Mouse (Mus musculus) forebrain, embryonic 14.5 days (tissue): Measurements from ENCODE around the gene Slc1a4. TPM values are rescaled to one million over a fixed set of nuclear protein-coding genes. Genes with fewer than 3 reads are reported as not detected.

Experiments
- ATAC-seq: fragments of 200-750 bp; cut with Nextera tagmentation; 2 replicates; pipeline ENCODE4 v1.8.0; 2017; ENCODE audit warnings: mild to moderate bottlenecking, moderate library complexity
- DNase-seq: peaks from one replicate; pipeline ENCODE4 v3.0.0-alpha.2; 2015; ENCODE audit warnings: low spot score
- H3K27ac ChIP-seq: fragments of 300-500 bp; sonication (generic); 2 replicates; pipeline ENCODE4 v1.5.1; 2014; ENCODE audit warnings: low read depth, mild to moderate bottlenecking, control low read depth, low read length, moderate library complexity
- H3K27me3 ChIP-seq: fragments of 300-500 bp; sonication (generic); replicated peaks from 2 replicates; pipeline ENCODE4 v1.6.1; 2014; ENCODE audit warnings: low read length, control low read depth, mixed read lengths; ENCODE audit not compliant: control insufficient read depth, insufficient read depth
- H3K36me3 ChIP-seq: fragments of 300-500 bp; sonication (generic); 2 replicates; pipeline ENCODE4 v1.6.1; 2014; ENCODE audit warnings: low read length, control low read depth; ENCODE audit not compliant: control insufficient read depth, insufficient read depth
- H3K4me1 ChIP-seq: fragments of 300-500 bp; sonication (generic); 2 replicates; pipeline ENCODE4 v1.6.1; 2014; ENCODE audit warnings: antibody characterized with exemption, low read length, control low read depth; ENCODE audit not compliant: control insufficient read depth, insufficient read depth
- H3K4me2 ChIP-seq: fragments of 300-500 bp; sonication (generic); 2 replicates; pipeline ENCODE4 v1.6.1; 2014; ENCODE audit warnings: mild to moderate bottlenecking, control low read depth, low read length
- H3K4me3 ChIP-seq: fragments of 300-500 bp; sonication (generic); 2 replicates; pipeline ENCODE4 v1.5.1; 2014; ENCODE audit warnings: low read depth, low read length, control low read depth
- H3K9ac ChIP-seq: fragments of 300-500 bp; sonication (generic); 2 replicates; pipeline ENCODE4 v1.6.1; 2014; ENCODE audit warnings: mild to moderate bottlenecking, low read length, control low read depth, moderate library complexity
- H3K9me3 ChIP-seq: fragments of 300-500 bp; sonication (generic); replicated peaks from 2 replicates; pipeline ENCODE4 v1.6.1; 2016; ENCODE audit warnings: low read length, control low read depth, mixed read lengths; ENCODE audit not compliant: control insufficient read depth
- WGBS: fragments of 180-500 bp; shearing (Covaris S2); extraction: QIAGEN DNeasy Blood & Tissue Kit; methylation state at CpG from one replicate; pipeline ENCODE4 v1.1.7; 2014; 5-methylcytosine and 5-hydroxymethylcytosine counted together
- polyA plus RNA-seq: library from polyadenylated mRNA; unstranded; fragments of >200 nt; fragmentation: Nextera tagmentation; extraction: Ambion mirVana; gene quantifications from 2 replicates; pipeline ENCODE4 v1.2.1, GENCODE M21; 2014

The Slc1a4 gene
- polyA plus RNA-seq, 1 experiment from 2014 or later: 42.7 TPM

DNA sequence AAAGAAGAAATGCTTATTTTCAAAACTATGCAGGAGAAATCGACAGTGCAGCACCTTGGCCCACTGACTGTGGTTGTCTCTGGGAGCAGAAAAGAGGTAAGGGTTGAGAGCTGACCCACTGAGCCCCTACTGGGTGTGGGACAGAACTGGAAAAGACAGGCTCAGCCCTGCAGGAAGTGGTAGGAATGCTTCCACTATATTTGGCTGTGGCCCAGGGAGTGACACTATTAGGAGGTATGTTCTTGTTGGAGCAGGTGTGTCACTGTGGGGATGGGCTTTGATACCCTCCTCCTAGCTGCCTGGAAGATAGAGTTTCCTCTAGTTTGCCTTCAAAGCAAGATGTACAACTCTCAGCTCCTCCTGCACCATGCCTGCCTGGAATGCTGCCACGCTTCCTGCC lies 16.0 kb upstream of the Slc1a4 start:
- Histone ChIP-seq H3K27me3 (no peaks in the 10 kb centered on the region), H3K4me1 (no peaks in the 10 kb centered on the region), H3K27ac (no peak overlapping the region), H3K9ac (no peak overlapping the region), H3K9me3 (no peaks in the 10 kb centered on the region), H3K36me3 (no peaks in the 10 kb centered on the region), H3K4me2 (no peak overlapping the region), H3K4me3 (no peak overlapping the region)
- DNase-seq (no peak), ATAC-seq (no peak)
- WGBS: 87% methylated on average over 2 of the region's 2 CpGs

DNA sequence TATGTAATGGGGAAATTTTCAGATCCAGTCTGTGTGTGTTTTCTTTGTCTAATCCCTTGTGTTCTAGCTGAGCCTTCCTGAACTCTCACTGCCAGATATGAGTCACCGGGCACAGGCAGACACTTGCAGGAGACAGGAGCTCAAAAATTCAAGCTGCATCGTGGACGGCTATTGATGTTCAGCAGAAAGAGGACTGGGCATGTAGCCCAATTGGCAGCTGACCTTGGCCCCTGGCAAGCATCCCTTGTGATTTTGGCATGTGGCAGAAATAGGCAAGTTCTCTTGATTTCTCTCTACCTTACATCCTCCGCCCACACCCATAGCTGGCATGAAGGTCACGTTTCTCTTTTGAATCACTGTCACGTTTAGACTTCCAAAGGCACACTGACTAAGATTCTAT lies 15.0 kb upstream of the Slc1a4 start:
- no peak overlapping the region for H3K9ac ChIP-seq
- no peaks in the 10 kb centered on the region for H3K9me3 ChIP-seq
- H3K4me1 ChIP-seq: no peaks in the 10 kb centered on the region
- H3K4me3 ChIP-seq: no peak overlapping the region
- no peaks in the 10 kb centered on the region for H3K27me3 ChIP-seq
- H3K36me3 ChIP-seq: no peaks in the 10 kb centered on the region
- DNase-seq (peak; percentile 83), ATAC-seq (peak; percentile 87)
- no peak overlapping the region for H3K4me2 ChIP-seq
- whole genome bisulfite sequencing: 40% methylated on average over 6 of the region's 6 CpGs
- no peak overlapping the region for H3K27ac ChIP-seq

DNA sequence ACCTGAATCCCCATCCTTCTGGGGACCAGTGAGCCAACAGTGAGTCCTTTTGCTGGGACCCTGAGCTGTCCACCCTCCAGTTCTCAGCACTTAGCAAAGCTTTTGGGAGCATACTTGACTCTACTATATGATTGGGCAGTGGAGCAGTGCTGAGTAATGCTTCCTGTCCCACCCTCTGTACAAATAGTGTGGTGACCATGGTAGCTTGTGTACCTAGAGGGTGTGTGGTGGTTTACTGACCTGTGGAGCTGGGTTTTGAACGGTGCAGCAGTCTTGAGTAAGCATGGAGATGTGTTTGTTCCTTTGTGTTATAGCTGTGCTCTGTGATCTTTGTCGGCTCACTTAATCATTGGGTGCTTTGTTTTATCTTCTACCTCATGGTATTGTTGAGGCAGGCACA lies 13.9 kb upstream of the Slc1a4 start:
- no peak for ATAC-seq
- Histone ChIP-seq H3K9ac (no peak overlapping the region), H3K27me3 (no peaks in the 10 kb centered on the region), H3K9me3 (no peaks in the 10 kb centered on the region), H3K4me3 (no peak overlapping the region), H3K4me1 (no peaks in the 10 kb centered on the region), H3K27ac (no peak overlapping the region), H3K4me2 (no peak overlapping the region), H3K36me3 (no peaks in the 10 kb centered on the region)
- 86% methylated on average over 2 of the region's 2 CpGs for WGBS
- no peak for DNase-seq

DNA sequence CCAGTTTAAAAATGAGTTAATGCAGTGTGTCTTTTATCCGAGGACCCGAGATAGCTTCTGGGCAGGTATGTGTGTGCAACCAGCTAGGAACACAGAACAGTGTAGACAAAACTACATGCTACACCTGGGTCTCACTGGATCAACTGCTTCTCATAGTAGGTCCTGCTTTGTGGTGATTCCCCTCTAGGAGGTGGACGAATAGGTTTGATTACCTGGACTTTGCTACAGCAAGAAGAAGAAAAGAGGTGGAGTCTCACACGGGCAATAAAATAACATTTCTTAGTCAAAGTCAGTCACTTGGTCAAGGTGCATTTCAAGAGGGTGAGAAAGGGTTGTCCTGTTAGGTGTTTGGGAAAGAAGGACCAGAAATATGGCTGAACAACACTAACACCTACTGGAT lies 11.4 kb upstream of the Slc1a4 start:
- Histone ChIP-seq H3K4me3 (no peak overlapping the region), H3K4me2 (no peak overlapping the region), H3K36me3 (no peaks in the 10 kb centered on the region), H3K9ac (no peak overlapping the region), H3K9me3 (no peaks in the 10 kb centered on the region), H3K27ac (no peak overlapping the region), H3K4me1 (no peaks in the 10 kb centered on the region), H3K27me3 (no peaks in the 10 kb centered on the region)
- no peak for DNase-seq
- 88% methylated on average over 4 of the region's 4 CpGs for WGBS
- no peak for ATAC-seq

DNA sequence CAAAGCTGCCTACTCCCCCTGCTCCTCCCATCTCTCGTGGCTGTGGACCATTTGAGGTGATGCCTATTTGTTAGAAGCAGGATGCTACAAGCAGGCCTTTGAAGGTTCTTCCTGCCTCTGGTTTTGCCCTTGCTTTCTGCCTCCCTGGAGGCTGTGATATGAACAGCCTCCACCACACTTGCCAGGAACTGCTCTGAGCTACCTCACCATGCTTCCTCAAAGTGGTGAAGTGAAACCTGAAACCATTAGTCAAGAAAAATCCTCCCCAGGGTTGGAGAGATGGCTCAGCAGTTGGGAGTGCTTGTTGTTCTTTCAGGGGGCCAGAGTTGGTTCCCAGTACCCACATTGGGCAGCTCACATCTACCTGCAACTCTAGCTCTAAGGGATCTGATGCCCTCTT lies 9.1 kb upstream of the Slc1a4 start:
- Histone ChIP-seq H3K9me3 (no peaks in the 10 kb centered on the region), H3K36me3 (no peaks in the 10 kb centered on the region), H3K27ac (no peak overlapping the region), H3K9ac (no peak overlapping the region), H3K4me1 (no peaks in the 10 kb centered on the region), H3K27me3 (no peaks in the 10 kb centered on the region), H3K4me2 (no peak overlapping the region), H3K4me3 (no peak overlapping the region)
- WGBS: 88% methylated on average over 1 of the region's 1 CpGs
- no peak for ATAC-seq
- DNase-seq: no peak

DNA sequence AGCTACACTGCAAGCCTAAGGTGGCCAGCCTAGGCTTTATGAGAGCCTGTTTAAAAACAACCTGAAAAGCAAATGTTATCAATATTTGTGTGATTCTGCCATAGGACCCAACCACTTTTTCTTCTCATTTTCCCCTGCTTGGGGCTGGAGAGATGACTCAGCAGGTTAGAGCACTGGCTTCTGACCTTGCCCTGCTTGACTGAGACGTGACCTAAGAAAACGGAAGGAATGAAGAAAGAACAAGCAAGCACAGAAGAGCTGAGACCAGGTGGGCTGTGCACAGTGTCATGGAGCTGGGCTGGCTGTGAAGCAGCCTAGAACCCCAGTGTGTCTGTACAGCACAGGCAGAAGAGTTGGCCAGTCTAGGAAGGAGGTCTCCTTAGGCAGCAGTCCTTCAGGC lies 6.2 kb upstream of the Slc1a4 start:
- no peak for ATAC-seq
- WGBS: 79% methylated on average over 2 of the region's 2 CpGs

DNA sequence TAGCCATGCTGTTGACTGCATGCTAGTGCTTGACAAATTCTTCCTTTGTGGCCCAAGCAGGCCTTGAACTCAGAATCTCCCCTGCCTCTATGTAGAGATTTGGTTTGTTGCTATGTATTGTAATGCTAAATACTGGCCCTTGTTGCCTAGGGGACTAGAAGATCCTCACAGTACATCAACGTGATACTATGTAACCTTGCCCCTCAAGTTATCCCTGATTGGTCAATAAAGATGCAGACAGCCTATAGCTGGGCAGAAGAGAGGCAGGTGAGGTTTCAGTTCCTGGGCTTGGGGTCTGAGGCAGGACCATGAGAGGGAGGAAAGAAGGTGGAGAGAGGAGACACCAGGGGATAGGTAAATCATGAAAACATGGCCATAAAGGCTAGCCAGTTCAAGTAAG lies 1.8 kb upstream of the Slc1a4 start:
- no peaks in the 10 kb centered on the region for H3K27me3 ChIP-seq
- WGBS: 9% methylated on average over 1 of the region's 1 CpGs
- ATAC-seq (no peak), DNase-seq (no peak)
- no peaks in the 10 kb centered on the region for H3K9me3 ChIP-seq
- no peak overlapping the region for H3K4me3 ChIP-seq
- H3K27ac ChIP-seq: no peak overlapping the region
- no peak overlapping the region for H3K9ac ChIP-seq
- peaks cover 22% of the 10 kb centered on the region for H3K4me1 ChIP-seq
- H3K36me3 ChIP-seq: no peaks in the 10 kb centered on the region
- H3K4me2 ChIP-seq: no peak overlapping the region

More for the DNA sequence above, 6.2 kb upstream of the Slc1a4 start:
- Histone ChIP-seq H3K4me2 (no peak overlapping the region), H3K27me3 (no peaks in the 10 kb centered on the region), H3K27ac (no peak overlapping the region), H3K36me3 (no peaks in the 10 kb centered on the region), H3K9me3 (no peaks in the 10 kb centered on the region), H3K9ac (no peak overlapping the region), H3K4me3 (no peak overlapping the region), H3K4me1 (peaks cover 6% of the 10 kb centered on the region)
- DNase-seq: no peak

DNA sequence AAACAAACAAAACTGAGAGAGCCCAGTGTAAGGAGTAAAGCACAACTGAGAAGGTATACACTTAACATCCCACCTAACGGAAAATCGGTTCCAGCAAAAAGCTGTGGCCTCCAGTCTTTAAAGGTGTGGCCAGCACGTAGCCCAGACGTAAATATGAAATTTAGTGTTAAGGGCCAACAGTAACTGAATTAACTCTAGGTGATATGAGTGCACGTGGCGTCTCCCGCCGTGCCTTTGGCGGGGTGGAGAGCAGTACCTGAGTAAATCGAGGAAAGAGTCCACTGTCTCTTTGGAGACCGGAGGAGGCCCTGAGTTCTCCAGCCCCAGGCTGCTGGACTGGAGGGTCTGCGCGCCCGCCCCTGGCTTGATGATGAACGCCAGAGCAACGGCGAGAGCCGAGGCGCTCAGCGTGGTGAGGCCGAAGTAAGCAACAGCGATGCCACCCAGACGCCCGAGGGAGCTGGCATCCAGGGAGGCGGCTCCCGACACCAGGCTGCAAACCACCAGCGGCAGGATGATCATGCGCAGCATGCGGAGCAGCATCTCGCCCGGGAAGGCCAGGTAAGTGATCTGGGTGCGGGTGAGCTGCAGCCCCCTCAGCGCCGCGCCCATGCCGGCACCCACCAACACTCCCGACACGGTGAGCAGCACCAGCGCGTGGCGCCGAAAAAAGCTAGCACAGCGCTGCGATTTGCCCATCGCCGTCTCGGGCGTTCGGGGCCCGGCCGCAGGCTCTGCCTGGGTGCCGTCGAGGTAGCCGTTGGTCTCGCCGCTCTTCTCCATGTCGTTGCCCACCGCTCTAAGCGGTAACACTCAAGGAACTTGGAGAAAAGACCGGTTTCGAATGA lies 599 bp downstream of the Slc1a4 start:
- H3K27ac ChIP-seq: peak overlapping the region; percentile 98
- DNase-seq (peak; percentile 63), ATAC-seq (peak; percentile 40)
- no peaks in the 10 kb centered on the region for H3K27me3 ChIP-seq
- H3K4me3 ChIP-seq: peak overlapping the region; percentile 71
- peaks cover 22% of the 10 kb centered on the region for H3K4me1 ChIP-seq
- H3K4me2 ChIP-seq: peak overlapping the region; percentile 64
- WGBS: under 1% methylated on average over 61 of the region's 61 CpGs
- no peaks in the 10 kb centered on the region for H3K9me3 ChIP-seq
- no peaks in the 10 kb centered on the region for H3K36me3 ChIP-seq
- peak overlapping the region; percentile 80 for H3K9ac ChIP-seq

DNA sequence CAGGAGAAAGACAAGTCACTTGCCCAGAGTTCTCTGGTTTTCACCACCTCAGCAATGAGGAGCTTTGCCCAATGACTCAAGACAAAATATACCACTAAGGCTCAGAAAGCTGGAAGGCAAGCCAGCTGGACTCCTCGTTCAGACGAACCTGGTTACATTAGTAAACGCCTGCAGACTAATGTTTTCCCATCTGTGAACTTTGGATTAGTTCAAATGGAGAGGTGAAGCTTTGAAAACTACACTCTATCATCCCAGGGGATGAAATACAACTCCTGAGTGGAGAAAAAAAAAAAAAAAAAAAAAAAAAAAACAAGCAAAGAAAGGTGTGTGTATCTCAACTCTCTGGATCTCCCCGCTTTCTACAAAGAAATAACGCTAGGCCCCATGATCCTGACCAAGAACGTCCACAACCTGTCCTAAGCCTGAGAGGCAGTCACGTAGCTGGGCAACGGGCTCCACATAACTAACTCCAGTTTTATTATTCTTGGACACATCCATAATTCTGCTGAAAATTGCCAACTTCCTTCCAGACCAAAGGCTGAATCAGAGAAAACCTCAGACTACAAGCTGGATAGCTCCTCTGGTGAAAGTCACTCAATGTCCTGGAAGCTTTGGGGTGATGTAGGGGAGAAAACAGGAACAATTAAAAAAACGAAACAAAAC lies 1.4 kb downstream of the Slc1a4 start:
- peak overlapping the region; percentile 64 for H3K4me2 ChIP-seq
- WGBS: 27% methylated on average over 9 of the region's 9 CpGs
- H3K9ac ChIP-seq: peak overlapping the region; percentile 80
- H3K27ac ChIP-seq: no peak overlapping the region
- no peaks in the 10 kb centered on the region for H3K36me3 ChIP-seq
- no peaks in the 10 kb centered on the region for H3K9me3 ChIP-seq
- H3K27me3 ChIP-seq: no peaks in the 10 kb centered on the region
- peak overlapping the region; percentile 71 for H3K4me3 ChIP-seq
- DNase-seq (no peak), ATAC-seq (no peak)
- peaks cover 26% of the 10 kb centered on the region for H3K4me1 ChIP-seq
